Mouse (Mus musculus): ENCODE measurements at regions not wholly inside any gene's neighbourhood (a gene's known extent, or its start where the extent isn't known, plus 50 kb on each side); places are given as distances from the start of the nearest gene placed in this dataset.

DNA sequence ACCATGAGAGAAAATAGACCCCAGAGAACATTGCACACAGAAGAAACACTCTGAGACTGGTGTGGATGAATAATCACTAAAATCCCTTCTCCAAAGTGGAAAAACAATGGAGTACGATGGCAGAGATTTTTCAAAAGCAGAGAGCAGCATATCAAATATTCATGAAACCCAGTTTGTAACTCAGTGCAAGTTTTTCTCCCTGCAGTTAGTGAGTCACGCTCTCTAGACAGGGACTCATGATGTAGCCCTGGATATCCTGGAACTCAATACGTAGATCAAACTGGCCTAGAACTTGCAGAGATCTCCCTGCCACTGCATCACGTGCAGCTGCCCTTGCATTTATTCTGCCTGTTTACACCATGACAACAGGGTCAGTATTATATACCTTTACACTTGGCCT is 210.9 kb upstream of the Emcn start:
- no peak for TF ChIP-seq POLR2A (IDR thresholded peaks at IDR 0.05; ENCODE audit: borderline replicate concordance, extremely low read depth, insufficient read depth, insufficient read length, poor library complexity, severe bottlenecking)
- no peak for TF ChIP-seq CTCF (IDR thresholded peaks at IDR 0.05; ENCODE audit: borderline replicate concordance, extremely low read depth, insufficient read depth, insufficient read length)

Data from brain, embryonic 14.5 days (tissue).